Mouse (Mus musculus): Measurements from ENCODE around the gene Gm45717.

GRCm38 (mm10) chr7:140942341-140942740, 13.4 kb downstream of the Gm45717 start:
- TF ChIP-seq MAFK (IDR thresholded peaks at IDR 0.05; ENCODE audit: borderline replicate concordance, low read depth, low read length) (no peak), CTCF (IDR thresholded peaks at IDR 0.05 in 2 of 3, conservative IDR thresholded peaks at IDR 0.05 in 1 of 3; ENCODE audit: control insufficient read depth in 1 of 3, insufficient read depth in 1 of 3, low read depth in 2 of 3, low read length in 3 of 3, poor library complexity in 1 of 3, severe bottlenecking in 1 of 3) (no peak), CHD2 (IDR thresholded peaks at IDR 0.05; ENCODE audit: low read length) (no peak), KAT2A (conservative IDR thresholded peaks at IDR 0.05; ENCODE audit: low read depth, low read length) (no peak), POLR2A (IDR thresholded peaks at IDR 0.05; ENCODE audit: control insufficient read depth in 1 of 2, insufficient read depth in 1 of 2, low read depth in 1 of 2, low read length in 2 of 2, poor library complexity in 1 of 2) (no peak), NELFE (IDR thresholded peaks at IDR 0.05; ENCODE audit: low read depth, low read length) (no peak), USF1 (IDR thresholded peaks at IDR 0.05; ENCODE audit: low read depth, low read length) (no peak)
